Mouse (Mus musculus): ENCODE measurements at regions not wholly inside any gene's neighbourhood (a gene's known extent, or its start where the extent isn't known, plus 50 kb on each side); places are given as distances from the start of the nearest gene placed in this dataset.
A peak's percentile ranks its signal among the peaks of the same experiment; 100 is the strongest.

DNA sequence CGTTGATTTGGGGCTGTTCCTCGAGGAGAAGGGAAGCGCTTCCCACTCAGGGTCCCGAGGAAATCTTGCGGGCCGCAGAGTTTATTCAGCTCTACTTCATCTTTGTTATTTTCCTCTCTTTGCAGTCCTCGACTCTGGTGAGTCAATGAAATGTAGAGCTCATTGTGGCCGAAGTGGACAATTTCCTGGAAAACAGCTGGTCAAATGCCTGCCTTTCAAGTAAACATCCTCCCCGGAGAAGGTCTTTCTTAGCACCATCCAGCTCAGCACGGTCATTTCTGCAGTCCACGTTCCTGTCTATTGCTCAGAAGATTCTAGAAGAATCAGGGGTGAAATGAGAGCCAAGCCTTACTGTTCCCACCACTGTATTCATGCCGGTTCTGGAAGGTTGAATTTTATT is 133.0 kb downstream of the Bcas1 start:
- Histone ChIP-seq H3K27ac (ENCODE audit: low read depth, low read length) (no peak overlapping the region), H3K27me3 (ENCODE audit: insufficient read depth, low read length) (no peaks in the 10 kb centered on the region), H3K36me3 (ENCODE audit: insufficient read depth) (no peaks in the 10 kb centered on the region), H3K9me3 (ENCODE audit: low read length) (no peaks in the 10 kb centered on the region), H3K4me2 (ENCODE audit: low read depth) (no peak overlapping the region), H3K4me3 (ENCODE audit: low read depth, low read length) (no peak overlapping the region), H3K4me1 (ENCODE audit: insufficient read depth) (no peaks in the 10 kb centered on the region), H3K9ac (no peak overlapping the region)
- TF ChIP-seq CTCF (IDR thresholded peaks at IDR 0.05; ENCODE audit: low read depth), result no peak
- ATAC-seq, result no peak
- 87% methylated on average over 12 of the region's 12 CpGs for WGBS
- DNase-seq, result no peak

GRCm38 (mm10) chr2:170291841-170292655 is 135.6 kb downstream of the Bcas1 start:
- DNase-seq (no peak), ATAC-seq (no peak)
- WGBS, result 41% methylated on average over 6 of the region's 6 CpGs
- H3K27me3 ChIP-seq (ENCODE audit: insufficient read depth, low read length), result 0 out of 2 replicates have a peak, but pooled peaks cover 5% of the 10 kb centered on the region
- H3K36me3 ChIP-seq (ENCODE audit: insufficient read depth), result no peaks in the 10 kb centered on the region
- no peaks in the 10 kb centered on the region for H3K4me1 ChIP-seq (ENCODE audit: insufficient read depth)
- H3K4me2 ChIP-seq (ENCODE audit: low read depth), result no peak overlapping the region
- TF ChIP-seq CTCF (IDR thresholded peaks at IDR 0.05; ENCODE audit: low read depth), result no peak
- H3K27ac ChIP-seq (ENCODE audit: low read depth, low read length), result no peak overlapping the region
- H3K4me3 ChIP-seq (ENCODE audit: low read depth, low read length), result no peak overlapping the region
- no peak overlapping the region for H3K9ac ChIP-seq
- H3K9me3 ChIP-seq (ENCODE audit: low read length), result no peaks in the 10 kb centered on the region

DNA sequence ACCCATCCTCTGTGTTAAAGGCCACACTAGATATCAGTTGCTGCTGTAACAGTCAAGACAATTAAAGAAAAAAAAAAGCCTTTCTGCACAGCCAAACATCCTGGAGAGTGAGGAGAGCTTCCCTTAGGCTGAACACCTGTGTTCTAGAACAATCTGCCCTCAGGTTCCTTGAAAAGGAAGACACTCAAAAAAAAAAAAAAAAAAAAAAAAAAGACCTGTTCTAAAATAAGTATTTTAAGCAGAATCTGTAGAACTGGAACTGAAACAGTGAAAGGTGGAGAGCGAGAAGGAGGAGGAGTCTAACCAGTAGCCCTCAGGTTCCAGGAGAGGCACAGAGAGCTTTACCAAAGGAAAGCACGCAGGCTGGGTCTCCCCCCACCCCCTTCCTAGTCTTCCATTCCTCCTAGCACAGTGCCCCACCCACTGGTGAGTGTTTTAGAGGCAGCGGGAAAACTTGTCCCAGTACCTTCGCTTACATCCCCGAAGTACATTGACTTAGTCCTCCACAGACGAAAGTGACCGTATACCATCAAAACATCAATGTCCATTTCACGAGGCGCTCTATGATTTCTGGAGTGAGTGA is 138.2 kb downstream of the Bcas1 start:
- Histone ChIP-seq H3K36me3 (ENCODE audit: insufficient read depth) (no peaks in the 10 kb centered on the region), H3K4me2 (ENCODE audit: low read depth) (no peak overlapping the region)

DNA sequence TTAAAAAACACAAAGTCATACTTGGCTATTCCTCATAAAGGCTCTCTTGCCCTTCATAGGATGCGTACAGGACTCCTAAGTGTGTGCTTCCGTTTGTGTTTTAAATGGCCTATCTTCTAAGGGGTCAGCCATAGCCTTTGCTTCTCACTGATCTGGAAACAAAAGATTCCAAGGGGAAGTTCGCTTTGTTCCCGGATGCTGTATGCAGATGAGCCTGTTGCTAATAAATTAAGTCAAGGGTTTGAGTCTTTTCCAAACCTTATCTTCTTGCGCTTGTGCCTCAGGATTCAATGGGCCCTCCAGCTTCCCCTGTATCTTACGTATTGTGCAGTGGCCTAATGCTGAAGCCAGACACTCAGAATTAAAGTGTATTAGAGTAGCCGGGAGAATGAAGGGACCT is 138.9 kb downstream of the Bcas1 start:
- Histone ChIP-seq H3K9ac (no peak overlapping the region), H3K4me1 (ENCODE audit: insufficient read depth) (no peaks in the 10 kb centered on the region), H3K4me2 (ENCODE audit: low read depth) (no peak overlapping the region), H3K9me3 (ENCODE audit: low read length) (no peaks in the 10 kb centered on the region), H3K27ac (ENCODE audit: low read depth, low read length) (no peak overlapping the region), H3K36me3 (ENCODE audit: insufficient read depth) (no peaks in the 10 kb centered on the region), H3K4me3 (ENCODE audit: low read depth, low read length) (no peak overlapping the region), H3K27me3 (ENCODE audit: insufficient read depth, low read length) (0 out of 2 replicates have a peak, but pooled peaks cover 5% of the 10 kb centered on the region)
- WGBS, result 62% methylated on average over 7 of the region's 7 CpGs
- ATAC-seq, result no peak
- no peak for TF ChIP-seq CTCF (IDR thresholded peaks at IDR 0.05; ENCODE audit: low read depth)
- no peak for DNase-seq

More for the DNA sequence above, 138.2 kb downstream of the Bcas1 start:
- no peak for DNase-seq
- Histone ChIP-seq H3K9ac (no peak overlapping the region), H3K27ac (ENCODE audit: low read depth, low read length) (no peak overlapping the region), H3K4me1 (ENCODE audit: insufficient read depth) (no peaks in the 10 kb centered on the region), H3K27me3 (ENCODE audit: insufficient read depth, low read length) (0 out of 2 replicates have a peak, but pooled peaks cover 5% of the 10 kb centered on the region), H3K9me3 (ENCODE audit: low read length) (no peaks in the 10 kb centered on the region), H3K4me3 (ENCODE audit: low read depth, low read length) (no peak overlapping the region)
- no peak for TF ChIP-seq CTCF (IDR thresholded peaks at IDR 0.05; ENCODE audit: low read depth)
- WGBS, result 89% methylated on average over 9 of the region's 9 CpGs
- ATAC-seq, result no peak

DNA sequence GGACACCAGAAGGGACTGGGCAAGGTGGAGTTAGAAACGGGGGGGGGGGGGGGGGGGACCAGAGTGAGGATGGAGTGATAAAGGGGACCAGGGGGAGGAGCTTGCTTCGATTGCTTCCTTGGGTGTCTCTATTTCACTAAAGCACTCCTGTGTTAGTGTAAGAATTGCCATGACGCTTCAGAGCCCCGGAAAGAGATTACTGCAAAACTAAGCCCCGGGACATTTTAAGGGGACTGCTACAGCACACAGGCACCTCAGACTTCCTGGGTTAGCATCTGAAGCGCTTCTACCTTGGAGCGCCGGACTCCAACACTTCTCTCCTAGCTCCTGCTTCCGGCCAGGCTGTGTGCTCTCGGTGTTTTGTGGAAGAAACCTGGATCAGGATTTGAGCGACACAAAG is 139.4 kb downstream of the Bcas1 start:
- H3K9me3 ChIP-seq (ENCODE audit: low read length), result no peaks in the 10 kb centered on the region
- TF ChIP-seq CTCF (IDR thresholded peaks at IDR 0.05; ENCODE audit: low read depth), result no peak

DNA sequence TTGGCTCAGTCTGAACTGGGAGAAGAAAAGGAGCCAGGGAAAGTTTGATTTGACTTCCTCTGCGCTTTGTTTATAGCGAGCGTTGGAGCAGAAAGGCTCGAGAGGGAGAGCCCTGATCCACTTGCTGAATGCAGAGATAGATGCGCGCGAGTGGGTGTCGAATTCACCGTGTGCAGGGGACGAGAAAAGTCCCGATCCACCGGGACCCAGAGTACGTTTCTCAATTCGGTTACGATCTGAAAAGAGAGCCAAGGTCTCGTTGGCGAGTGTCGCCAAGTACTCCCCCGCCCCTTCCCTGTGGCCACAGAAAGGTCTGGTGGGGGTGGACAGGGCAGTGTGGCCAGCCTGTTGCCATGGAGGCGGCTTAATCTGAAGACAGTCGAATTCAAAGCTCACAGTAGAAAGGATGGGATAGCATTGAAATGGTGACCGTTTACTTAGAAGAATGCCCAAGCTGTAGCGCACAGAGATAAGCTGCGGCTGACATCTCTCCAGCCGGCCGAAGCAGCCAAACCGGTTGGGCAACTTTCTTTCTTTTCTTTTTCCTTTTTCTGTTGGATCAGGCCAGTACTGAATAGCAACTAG is 139.5 kb upstream of the Zfp217 start:
- peak overlapping the region; percentile 71 for H3K27ac ChIP-seq (ENCODE audit: low read depth, low read length)
- TF ChIP-seq CTCF (IDR thresholded peaks at IDR 0.05; ENCODE audit: low read depth), result no peak

More for the DNA sequence above, 139.4 kb downstream of the Bcas1 start:
- ATAC-seq (no peak), DNase-seq (no peak)
- peak overlapping the region; percentile 45; the same call in 1 of the 2 replicates for H3K27ac ChIP-seq (ENCODE audit: low read depth, low read length)
- no peaks in the 10 kb centered on the region for H3K36me3 ChIP-seq (ENCODE audit: insufficient read depth)
- H3K4me1 ChIP-seq (ENCODE audit: insufficient read depth), result no peaks in the 10 kb centered on the region
- H3K9ac ChIP-seq, result no peak overlapping the region
- H3K4me3 ChIP-seq (ENCODE audit: low read depth, low read length), result no peak overlapping the region
- H3K27me3 ChIP-seq (ENCODE audit: insufficient read depth, low read length), result 0 out of 2 replicates have a peak, but pooled peaks cover 5% of the 10 kb centered on the region
- 14% methylated on average over 11 of the region's 11 CpGs for WGBS
- peak overlapping the region; percentile 33 for H3K4me2 ChIP-seq (ENCODE audit: low read depth)

More for the DNA sequence above, 139.5 kb upstream of the Zfp217 start:
- H3K27me3 ChIP-seq (ENCODE audit: insufficient read depth, low read length), result 0 out of 2 replicates have a peak, but pooled peaks cover 5% of the 10 kb centered on the region
- no peaks in the 10 kb centered on the region for H3K4me1 ChIP-seq (ENCODE audit: insufficient read depth)
- H3K9ac ChIP-seq, result peak overlapping the region; percentile 40
- H3K4me3 ChIP-seq (ENCODE audit: low read depth, low read length), result peak overlapping the region; percentile 24
- WGBS, result 2% methylated on average over 27 of the region's 27 CpGs
- H3K36me3 ChIP-seq (ENCODE audit: insufficient read depth), result no peaks in the 10 kb centered on the region
- DNase-seq (peak; percentile 65), ATAC-seq (peak; percentile 83)
- no peaks in the 10 kb centered on the region for H3K9me3 ChIP-seq (ENCODE audit: low read length)
- H3K4me2 ChIP-seq (ENCODE audit: low read depth), result peak overlapping the region; percentile 66
